Mouse (Mus musculus) stomach, postnatal 0 days (tissue): ENCODE measurements around the gene 1700066M21Rik.

Experiments
- CTCF ChIP-seq: IDR thresholded peaks from 2 replicates; pipeline ENCODE4 v1.5.1; 2016; ENCODE audit warnings: antibody characterized with exemption, low read depth, mild to moderate bottlenecking, moderate library complexity
- EP300 ChIP-seq: optimal IDR thresholded peaks from 2 replicates; pipeline ENCODE3; 2016; ENCODE audit warnings: antibody characterized with exemption

DNA sequence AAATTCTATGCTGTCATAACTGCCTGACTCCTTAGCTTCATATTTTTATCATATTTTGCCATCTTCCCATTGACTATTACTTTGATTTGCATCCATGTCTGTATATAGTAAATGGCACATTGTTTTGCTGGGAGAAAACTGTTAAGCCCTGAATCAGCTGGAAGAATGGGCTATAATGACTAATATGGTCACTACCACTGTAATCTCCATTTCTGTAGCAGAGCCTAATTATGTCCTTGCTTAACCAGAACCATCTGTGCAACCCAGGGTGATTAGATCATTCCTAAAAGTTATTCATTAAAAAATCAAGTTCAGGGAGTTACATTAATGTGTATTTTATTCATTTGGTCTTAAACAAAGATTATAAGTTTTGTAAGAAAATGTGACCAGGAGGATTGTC is 9.1 kb downstream of the 1700066M21Rik start:
- no peak for TF ChIP-seq CTCF
- TF ChIP-seq EP300 = no peak
